Comparison of ENCODE assay signal across 8 mouse cellular contexts in the genomic region with DNA sequence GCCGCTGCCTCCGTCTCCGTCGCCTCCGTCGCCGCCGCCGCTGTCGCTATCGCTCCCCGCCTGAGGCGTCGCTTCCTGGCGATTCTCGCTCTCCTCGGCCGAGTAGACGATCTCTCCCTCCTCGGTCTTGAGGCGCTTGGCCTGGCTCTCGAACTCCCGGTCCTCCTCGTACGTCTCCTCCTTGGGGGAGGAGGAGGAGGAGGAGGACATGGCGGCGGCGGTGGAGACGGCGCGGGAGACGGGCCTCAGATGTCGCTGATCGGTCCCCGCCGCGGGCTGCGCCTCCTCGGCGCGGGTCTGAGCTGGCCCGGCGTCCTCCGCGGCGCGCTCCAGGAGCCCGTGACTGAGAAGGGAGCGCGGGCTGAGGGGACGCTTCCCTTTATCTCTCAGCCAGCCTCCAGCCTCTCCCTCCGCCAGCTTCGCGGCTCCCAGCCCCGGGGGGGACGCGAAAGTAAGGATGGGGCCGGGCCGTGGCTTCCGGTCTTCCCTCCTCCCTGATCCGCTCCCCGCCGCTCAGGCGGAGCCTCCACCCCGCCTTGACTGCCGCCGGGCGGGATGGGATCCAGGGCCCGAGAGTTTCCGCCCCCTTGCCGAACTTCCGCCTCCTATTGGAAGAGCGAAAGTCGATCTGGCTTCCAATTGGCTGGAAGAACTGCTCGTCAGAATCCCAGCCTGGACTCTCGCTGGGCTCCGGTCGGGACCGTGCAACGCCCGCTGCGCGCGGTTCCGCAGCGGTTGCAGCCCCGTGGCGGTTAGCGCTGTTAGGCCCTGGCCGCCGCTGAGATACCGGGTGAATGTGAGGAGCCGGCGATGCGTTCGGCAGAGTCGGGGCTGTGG. TPM values are rescaled to one million over a fixed set of nuclear protein-coding genes. Genes with fewer than 3 reads are reported as not detected.
A peak's percentile ranks its signal among the peaks of the same experiment; 100 is the strongest.
DNase-seq lines count a peak whose midpoint lies in the region; ATAC-seq and TF ChIP-seq lines count a peak whose summit lies in the region.

A gene (minus strand): TSS at position 552 of the 837 bp plus-strand sequence.

- H3K4me2 ChIP-seq in embryonic facial prominence, embryonic 13.5 days: peak within 1 kb of the TSS; percentile 85
- H3K4me2 ChIP-seq in limb, embryonic 12.5 days: peak within 1 kb of the TSS; percentile 85
- peak within 1 kb of the TSS; percentile 73 for H3K4me2 ChIP-seq in midbrain, embryonic 15.5 days

- WGBS in embryonic facial prominence, embryonic 13.5 days: under 1% methylated on average over 88 of the region's 97 CpGs
- 1% methylated on average over 95 of the region's 97 CpGs for WGBS in kidney, adult 2 months
- under 1% methylated on average over 87 of the region's 97 CpGs for WGBS in limb, embryonic 12.5 days
- under 1% methylated on average over 81 of the region's 97 CpGs for WGBS in midbrain, embryonic 15.5 days
- WGBS in spleen, adult 2 months: under 1% methylated on average over 97 of the region's 97 CpGs

- peak; percentile 97 for DNase-seq in 3134 (ENCODE audit: extremely low read depth, insufficient read length, low spot score)
- peak; percentile 98 for DNase-seq in adrenal gland, postnatal 36 days
- DNase-seq in heart, adult 18-20 months: peak; percentile 99
- peak; percentile 99 for DNase-seq in kidney, adult 2 months
- peak; percentile 62 to 72 for DNase-seq in spleen, adult 2 months (ENCODE audit: low read depth in 1 of 2, low spot score in 2 of 2)

- H3K27me3 ChIP-seq in embryonic facial prominence, embryonic 13.5 days: no peaks in the 10 kb centered on the region
- H3K27me3 ChIP-seq in kidney, adult 2 months (replicated peaks; ENCODE audit: control insufficient read depth, insufficient read depth, low read length): no peaks in the 10 kb centered on the region
- no peaks in the 10 kb centered on the region for H3K27me3 ChIP-seq in limb, embryonic 12.5 days
- H3K27me3 ChIP-seq in midbrain, embryonic 15.5 days (replicated peaks): no peaks in the 10 kb centered on the region
- H3K27me3 ChIP-seq in spleen, adult 2 months (ENCODE audit: control insufficient read depth, insufficient read depth, low read length): peaks cover 12% of the 10 kb centered on the region

- peak within 1 kb of the TSS; percentile 97 for H3K4me3 ChIP-seq in embryonic facial prominence, embryonic 13.5 days
- H3K4me3 ChIP-seq in kidney, adult 2 months (ENCODE audit: insufficient read depth, low read depth, low read length): peak within 1 kb of the TSS; percentile 100
- H3K4me3 ChIP-seq in limb, embryonic 12.5 days (replicated peaks): peak within 1 kb of the TSS; percentile 95
- peak within 1 kb of the TSS; percentile 55 for H3K4me3 ChIP-seq in midbrain, embryonic 15.5 days
- peak within 1 kb of the TSS; percentile 95 for H3K4me3 ChIP-seq in spleen, adult 2 months (ENCODE audit: extremely low read depth, insufficient read depth, insufficient read length)

- ATAC-seq in embryonic facial prominence, embryonic 13.5 days (ENCODE audit: insufficient number of reproducible peaks, insufficient read depth, low FRiP score, low TSS enrichment, low read depth): peak; percentile 98
- peak; percentile 98 for ATAC-seq in limb, embryonic 12.5 days (ENCODE audit: insufficient number of reproducible peaks, insufficient read depth, low FRiP score, low TSS enrichment, low read depth)
- ATAC-seq in midbrain, embryonic 15.5 days (replicated peaks): peak; percentile 99

- TF ChIP-seq POLR2A in kidney, adult 2 months (IDR thresholded peaks at IDR 0.05; ENCODE audit: low read depth, low read length): peak; percentile 79
- peak; percentile 1; the same call in 1 of the 2 replicates for TF ChIP-seq POLR2A in spleen, adult 2 months (IDR thresholded peaks at IDR 0.05; ENCODE audit: low read depth, low read length)

- peaks cover 28% of the 10 kb centered on the region for H3K4me1 ChIP-seq in embryonic facial prominence, embryonic 13.5 days
- peaks cover 8% of the 10 kb centered on the region for H3K4me1 ChIP-seq in kidney, adult 2 months (ENCODE audit: control insufficient read depth, insufficient read depth, low read length)
- H3K4me1 ChIP-seq in limb, embryonic 12.5 days (replicated peaks): peaks cover 31% of the 10 kb centered on the region; the same call in 1 of the 2 replicates
- peaks cover 36% of the 10 kb centered on the region for H3K4me1 ChIP-seq in midbrain, embryonic 15.5 days
- no peaks in the 10 kb centered on the region for H3K4me1 ChIP-seq in spleen, adult 2 months (ENCODE audit: control insufficient read depth, insufficient read depth, insufficient read length)

- H3K9me3 ChIP-seq in embryonic facial prominence, embryonic 13.5 days: no peaks in the 10 kb centered on the region
- H3K9me3 ChIP-seq in limb, embryonic 12.5 days: no peaks in the 10 kb centered on the region
- H3K9me3 ChIP-seq in midbrain, embryonic 15.5 days: no peaks in the 10 kb centered on the region

- peak within 1 kb of the TSS; percentile 100 for H3K27ac ChIP-seq in embryonic facial prominence, embryonic 13.5 days
- peak within 1 kb of the TSS; percentile 99 for H3K27ac ChIP-seq in kidney, adult 2 months (ENCODE audit: insufficient read depth, low read depth, low read length)
- peak within 1 kb of the TSS; percentile 99 for H3K27ac ChIP-seq in limb, embryonic 12.5 days
- peak within 1 kb of the TSS; percentile 97 for H3K27ac ChIP-seq in midbrain, embryonic 15.5 days
- peak within 1 kb of the TSS; percentile 96 for H3K27ac ChIP-seq in spleen, adult 2 months (ENCODE audit: insufficient read depth, low read length)

- no peak for TF ChIP-seq CTCF in kidney, adult 2 months (conservative IDR thresholded peaks at IDR 0.05; ENCODE audit: insufficient read depth, insufficient read length, low read depth, low read length)
- TF ChIP-seq CTCF in spleen, adult 2 months (IDR thresholded peaks at IDR 0.05; ENCODE audit: extremely low read depth, insufficient read depth, insufficient read length, insufficient replicate concordance): no peak

- peaks cover 6% of the 10 kb centered on the region; the same call in 1 of the 2 replicates for H3K36me3 ChIP-seq in embryonic facial prominence, embryonic 13.5 days
- H3K36me3 ChIP-seq in kidney, adult 2 months (ENCODE audit: control insufficient read depth, insufficient read depth, low read length): no peaks in the 10 kb centered on the region
- 0 out of 2 replicates have a peak, but pooled peaks cover 7% of the 10 kb centered on the region for H3K36me3 ChIP-seq in limb, embryonic 12.5 days
- no peaks in the 10 kb centered on the region for H3K36me3 ChIP-seq in midbrain, embryonic 15.5 days (replicated peaks)
- no peaks in the 10 kb centered on the region for H3K36me3 ChIP-seq in spleen, adult 2 months (ENCODE audit: control insufficient read depth, insufficient read depth, low read length)

- H3K9ac ChIP-seq in embryonic facial prominence, embryonic 13.5 days: peak within 1 kb of the TSS; percentile 99
- peak within 1 kb of the TSS; percentile 97 for H3K9ac ChIP-seq in limb, embryonic 12.5 days (replicated peaks)
- H3K9ac ChIP-seq in midbrain, embryonic 15.5 days: peak within 1 kb of the TSS; percentile 74

RNA-seq across cellular contexts. Expression of the gene that starts here (rescaled TPM):
- total RNA-seq in adrenal gland, postnatal 36 days (2021): 10 to 100 TPM; 45.7 to 51.8 TPM
- polyA plus RNA-seq in embryonic facial prominence, embryonic 13.5 days (2015; fragmentation: Nextera tagmentation; extraction: Ambion mirVana): 70.0 and 71.3 TPM in 2 replicates
- total RNA-seq in heart, adult 18-20 months (2021): 10 to 100 TPM; 22.9 TPM
- polyA plus RNA-seq in kidney, adult 2 months (2012; rRNA removed): 11.7 and 13.1 TPM in 2 replicates
- 112 and 114 TPM in 2 replicates for polyA plus RNA-seq in limb, embryonic 12.5 days (2016; fragmentation: Nextera tagmentation; extraction: Ambion mirVana)
- polyA plus RNA-seq in midbrain, embryonic 15.5 days (2015; fragmentation: Nextera tagmentation; extraction: Ambion mirVana): 63.7 and 65.5 TPM in 2 replicates
- 5.7 and 6.5 TPM in 2 replicates for polyA plus RNA-seq in spleen, adult 2 months (2012; rRNA removed)

Comparison
In these comparisons a context has a peak if more than half of its experiments do, and no peak if none do; other contexts are left out.
1. Peak in every context shown above with its lines: DNase-seq, ATAC-seq, H3K4me3 ChIP-seq and H3K27ac ChIP-seq.